Mouse (Mus musculus): ENCODE measurements around the gene Slc44a3. TPM values are rescaled to one million over a fixed set of nuclear protein-coding genes. Genes with fewer than 3 reads are reported as not detected.

Gene Slc44a3
- polyA plus RNA-seq, 1 experiment from 2014 or later = 0.59 TPM

- H3K9ac ChIP-seq (ENCODE audit: low read depth, low read length) = no peak overlapping the region
- H3K9me3 ChIP-seq (ENCODE audit: control insufficient read depth, low read length) = no peaks in the 10 kb centered on the region
- no peak for ATAC-seq
- no peak overlapping the region for H3K4me3 ChIP-seq (ENCODE audit: low read length)
- no peak overlapping the region for H3K4me2 ChIP-seq (ENCODE audit: low read length)
- 58% methylated on average over 5 of the region's 5 CpGs for WGBS
- peaks cover 9% of the 10 kb centered on the region for H3K4me1 ChIP-seq (ENCODE audit: control insufficient read depth, insufficient read depth, low read depth, low read length)
- H3K36me3 ChIP-seq (ENCODE audit: control insufficient read depth, insufficient read depth, low read length) = no peaks in the 10 kb centered on the region
- H3K27me3 ChIP-seq (replicated peaks; ENCODE audit: control insufficient read depth, insufficient read depth, low read length) = no peaks in the 10 kb centered on the region
- no peak overlapping the region for H3K27ac ChIP-seq (ENCODE audit: low read depth, low read length)
These were observed 40.2 kb downstream of the Slc44a3 start for GRCm38 (mm10) chr3:121492026-121492425.

GRCm38 (mm10) chr3:121490941-121491340 lies 41.3 kb downstream of the Slc44a3 start:
- no peak for ATAC-seq
- H3K9ac ChIP-seq (ENCODE audit: low read depth, low read length) = no peak overlapping the region
- no peaks in the 10 kb centered on the region for H3K9me3 ChIP-seq (ENCODE audit: control insufficient read depth, low read length)
- 43% methylated on average over 5 of the region's 5 CpGs for WGBS
- no peak overlapping the region for H3K4me2 ChIP-seq (ENCODE audit: low read length)
- no peaks in the 10 kb centered on the region for H3K36me3 ChIP-seq (ENCODE audit: control insufficient read depth, insufficient read depth, low read length)
- no peak overlapping the region for H3K4me3 ChIP-seq (ENCODE audit: low read length)
- H3K4me1 ChIP-seq (ENCODE audit: control insufficient read depth, insufficient read depth, low read depth, low read length) = peaks cover 9% of the 10 kb centered on the region
- H3K27ac ChIP-seq (ENCODE audit: low read depth, low read length) = no peak overlapping the region; the same call in 1 of the 2 replicates
- no peaks in the 10 kb centered on the region for H3K27me3 ChIP-seq (replicated peaks; ENCODE audit: control insufficient read depth, insufficient read depth, low read length)

DNA sequence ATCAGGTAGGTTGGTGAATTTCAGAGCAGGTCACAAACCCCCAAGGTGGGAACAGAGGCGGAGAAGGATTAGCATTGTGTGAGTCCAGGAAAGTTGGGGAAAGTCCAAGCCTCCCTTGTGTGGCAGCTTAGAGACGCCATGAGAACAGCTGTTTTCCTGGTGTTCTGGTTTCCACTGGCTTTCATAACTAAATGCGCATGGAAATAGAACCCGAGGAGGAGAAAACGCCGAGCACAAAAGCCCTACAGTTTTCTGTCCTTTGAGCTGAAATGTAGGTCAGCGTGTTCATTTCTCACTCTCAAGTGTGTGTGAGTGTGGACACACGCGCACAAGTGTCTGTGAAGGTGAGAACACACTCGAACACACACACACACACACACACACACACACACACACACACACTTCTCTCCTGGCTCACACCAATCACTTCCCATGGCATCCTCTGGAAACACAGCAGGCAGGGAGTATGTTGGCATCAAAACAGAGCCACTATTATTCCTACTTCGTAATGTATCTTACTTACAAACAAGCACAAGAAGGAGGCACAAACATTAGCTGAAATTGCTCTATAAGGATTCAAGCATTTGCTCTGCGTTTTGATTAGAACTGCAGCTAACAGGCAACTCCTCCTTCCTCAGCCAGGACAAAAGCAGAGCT lies 42.6 kb downstream of the Slc44a3 start:
- 37% methylated on average over 12 of the region's 12 CpGs for WGBS
- Histone ChIP-seq H3K27ac (ENCODE audit: low read depth, low read length) (peak overlapping the region; percentile 62), H3K4me2 (ENCODE audit: low read length) (peak overlapping the region; percentile 24), H3K4me1 (ENCODE audit: control insufficient read depth, insufficient read depth, low read depth, low read length) (peaks cover 9% of the 10 kb centered on the region), H3K4me3 (ENCODE audit: low read length) (no peak overlapping the region), H3K9ac (ENCODE audit: low read depth, low read length) (0 out of 2 replicates have a peak overlapping the region, but pooled peaks have one; percentile 3), H3K36me3 (ENCODE audit: control insufficient read depth, insufficient read depth, low read length) (no peaks in the 10 kb centered on the region), H3K9me3 (ENCODE audit: control insufficient read depth, low read length) (no peaks in the 10 kb centered on the region), H3K27me3 (replicated peaks; ENCODE audit: control insufficient read depth, insufficient read depth, low read length) (no peaks in the 10 kb centered on the region)
- peak; percentile 67 for ATAC-seq

DNA sequence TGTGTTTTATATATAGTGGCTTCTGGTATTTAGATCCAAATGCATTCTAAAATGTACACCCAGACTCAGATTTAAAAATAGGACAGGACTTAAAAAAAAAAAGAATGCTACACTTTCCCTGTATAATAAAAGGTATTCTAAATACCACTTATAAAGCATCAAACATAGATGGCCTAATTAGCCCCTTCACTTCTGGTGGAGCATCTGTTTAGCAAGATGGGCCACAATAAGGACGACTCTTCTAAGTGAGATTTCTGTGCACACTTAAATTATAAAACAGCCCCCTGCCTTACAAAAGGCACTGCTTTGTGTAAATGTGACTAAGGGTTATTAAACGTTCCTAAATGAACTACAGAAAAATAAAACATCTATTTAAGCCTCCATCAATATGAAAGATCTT lies 47.0 kb downstream of the Slc44a3 start:
- Histone ChIP-seq H3K36me3 (ENCODE audit: control insufficient read depth, insufficient read depth, low read length) (no peaks in the 10 kb centered on the region), H3K9ac (ENCODE audit: low read depth, low read length) (no peak overlapping the region), H3K4me2 (ENCODE audit: low read length) (no peak overlapping the region), H3K9me3 (ENCODE audit: control insufficient read depth, low read length) (no peaks in the 10 kb centered on the region), H3K4me1 (ENCODE audit: control insufficient read depth, insufficient read depth, low read depth, low read length) (peaks cover 16% of the 10 kb centered on the region), H3K4me3 (ENCODE audit: low read length) (no peak overlapping the region), H3K27me3 (replicated peaks; ENCODE audit: control insufficient read depth, insufficient read depth, low read length) (no peaks in the 10 kb centered on the region), H3K27ac (ENCODE audit: low read depth, low read length) (no peak overlapping the region)
- WGBS = 53% methylated on average over 2 of the region's 2 CpGs
- ATAC-seq = no peak

- 31% methylated on average over 25 of the region's 25 CpGs for WGBS
- Histone ChIP-seq H3K27ac (ENCODE audit: low read depth, low read length) (no peak overlapping the region), H3K9me3 (ENCODE audit: control insufficient read depth, low read length) (no peaks in the 10 kb centered on the region), H3K4me2 (ENCODE audit: low read length) (peak overlapping the region; percentile 31), H3K27me3 (replicated peaks; ENCODE audit: control insufficient read depth, insufficient read depth, low read length) (no peaks in the 10 kb centered on the region), H3K4me1 (ENCODE audit: control insufficient read depth, insufficient read depth, low read depth, low read length) (peaks cover 11% of the 10 kb centered on the region), H3K36me3 (ENCODE audit: control insufficient read depth, insufficient read depth, low read length) (no peaks in the 10 kb centered on the region), H3K4me3 (ENCODE audit: low read length) (no peak overlapping the region), H3K9ac (ENCODE audit: low read depth, low read length) (peak overlapping the region; percentile 39; the same call in 1 of the 2 replicates)
- ATAC-seq = peak; percentile 71
These were observed 48.7 kb downstream of the Slc44a3 start for GRCm38 (mm10) chr3:121483266-121484161.

DNA sequence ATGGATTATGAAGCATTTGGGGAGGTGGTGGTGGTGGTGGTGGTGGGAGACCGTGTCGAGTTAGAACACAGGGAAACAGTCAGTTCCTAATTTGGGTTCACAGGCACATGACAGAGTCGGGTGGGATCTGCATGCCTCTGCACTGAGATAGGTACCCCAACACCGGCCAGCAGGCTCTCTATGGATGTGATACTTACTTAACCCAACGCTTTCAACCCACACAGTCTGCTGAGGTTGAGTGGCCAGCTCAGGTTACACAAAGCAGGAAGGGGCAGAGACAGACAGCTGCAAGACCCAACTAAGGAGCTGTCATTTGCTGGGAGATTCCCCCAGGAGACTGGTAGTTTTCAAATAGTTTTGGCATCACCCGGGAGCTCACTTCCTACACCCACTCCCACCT lies 50.6 kb downstream of the Slc44a3 start:
- Histone ChIP-seq H3K4me3 (ENCODE audit: low read length) (no peak overlapping the region), H3K36me3 (ENCODE audit: control insufficient read depth, insufficient read depth, low read length) (no peaks in the 10 kb centered on the region)
- WGBS = 55% methylated on average over 6 of the region's 6 CpGs

GRCm38 (mm10) chr3:121480961-121481436 lies 51.2 kb downstream of the Slc44a3 start:
- Histone ChIP-seq H3K9me3 (ENCODE audit: control insufficient read depth, low read length) (no peaks in the 10 kb centered on the region), H3K36me3 (ENCODE audit: control insufficient read depth, insufficient read depth, low read length) (no peaks in the 10 kb centered on the region), H3K27ac (ENCODE audit: low read depth, low read length) (no peak overlapping the region), H3K27me3 (replicated peaks; ENCODE audit: control insufficient read depth, insufficient read depth, low read length) (no peaks in the 10 kb centered on the region), H3K4me1 (ENCODE audit: control insufficient read depth, insufficient read depth, low read depth, low read length) (peaks cover 11% of the 10 kb centered on the region), H3K4me2 (ENCODE audit: low read length) (no peak overlapping the region), H3K4me3 (ENCODE audit: low read length) (no peak overlapping the region), H3K9ac (ENCODE audit: low read depth, low read length) (no peak overlapping the region)
- no peak; the same call in 1 of the 2 replicates for ATAC-seq
- 49% methylated on average over 8 of the region's 8 CpGs for WGBS

More for the DNA sequence above, 50.6 kb downstream of the Slc44a3 start:
- peaks cover 11% of the 10 kb centered on the region for H3K4me1 ChIP-seq (ENCODE audit: control insufficient read depth, insufficient read depth, low read depth, low read length)
- no peak overlapping the region for H3K9ac ChIP-seq (ENCODE audit: low read depth, low read length)
- H3K9me3 ChIP-seq (ENCODE audit: control insufficient read depth, low read length) = no peaks in the 10 kb centered on the region
- H3K27me3 ChIP-seq (replicated peaks; ENCODE audit: control insufficient read depth, insufficient read depth, low read length) = no peaks in the 10 kb centered on the region
- H3K4me2 ChIP-seq (ENCODE audit: low read length) = no peak overlapping the region
- no peak overlapping the region for H3K27ac ChIP-seq (ENCODE audit: low read depth, low read length)
- ATAC-seq = no peak

DNA sequence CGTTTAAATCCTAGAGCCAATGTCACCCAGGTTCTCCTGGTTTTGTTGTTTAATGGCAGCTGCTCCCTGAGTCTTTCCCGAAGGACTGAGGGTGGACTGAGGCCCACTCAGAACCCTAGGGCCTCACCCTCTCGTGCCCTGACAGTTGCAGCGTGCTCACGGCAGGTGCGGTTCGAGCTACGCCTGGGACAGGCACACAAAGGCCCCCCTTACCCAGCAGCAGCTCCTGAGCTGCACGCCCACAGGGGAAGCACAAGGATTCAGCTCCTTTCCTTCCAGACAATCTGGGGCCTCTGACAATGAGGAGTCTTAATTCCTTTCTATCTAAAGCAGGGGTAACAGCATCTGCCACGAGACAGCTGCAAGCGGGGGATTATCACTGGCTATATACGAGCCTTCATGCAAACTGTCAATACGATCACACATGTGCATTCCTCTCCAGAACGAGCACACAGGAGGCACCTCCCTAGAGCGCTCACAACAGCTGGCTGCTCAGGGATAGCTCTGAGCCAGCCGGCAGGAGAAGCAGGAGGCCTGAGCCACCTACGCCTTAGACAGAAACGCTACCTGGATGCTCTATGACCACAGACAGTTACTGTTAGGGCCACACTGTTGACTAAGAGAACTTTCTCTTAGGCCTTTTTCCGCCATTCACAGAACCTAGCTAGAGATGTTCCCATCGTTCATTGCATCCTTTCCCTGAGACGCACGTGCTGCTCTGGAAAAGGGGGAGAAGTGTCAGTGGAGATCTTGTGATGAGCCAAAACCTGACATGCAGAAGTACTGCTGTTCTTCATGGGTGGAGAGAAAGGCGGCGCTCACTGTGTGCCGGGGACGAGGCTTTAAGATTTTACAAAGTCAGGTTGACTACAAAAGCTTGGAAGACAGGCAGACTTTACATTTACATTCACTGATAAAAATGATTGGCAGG lies 51.9 kb downstream of the Slc44a3 start:
- WGBS = 41% methylated on average over 26 of the region's 26 CpGs
- no peaks in the 10 kb centered on the region for H3K9me3 ChIP-seq (ENCODE audit: control insufficient read depth, low read length)
- no peaks in the 10 kb centered on the region for H3K36me3 ChIP-seq (ENCODE audit: control insufficient read depth, insufficient read depth, low read length)
- no peak overlapping the region for H3K4me2 ChIP-seq (ENCODE audit: low read length)
- peak; percentile 21; the same call in 1 of the 2 replicates for ATAC-seq
- no peaks in the 10 kb centered on the region for H3K27me3 ChIP-seq (replicated peaks; ENCODE audit: control insufficient read depth, insufficient read depth, low read length)
- no peak overlapping the region for H3K9ac ChIP-seq (ENCODE audit: low read depth, low read length)
- no peak overlapping the region for H3K27ac ChIP-seq (ENCODE audit: low read depth, low read length)
- H3K4me1 ChIP-seq (ENCODE audit: control insufficient read depth, insufficient read depth, low read depth, low read length) = peaks cover 11% of the 10 kb centered on the region
- H3K4me3 ChIP-seq (ENCODE audit: low read length) = no peak overlapping the region
